Mouse (Mus musculus): ENCODE results near the gene Cdk8. TPM values are rescaled to one million over a fixed set of nuclear protein-coding genes. Genes with fewer than 3 reads are reported as not detected.

Cdk8 gene
- total RNA-seq, 2 experiments from 2014 or later = 40.7 to 44.5 TPM

- TF ChIP-seq CTCF (conservative IDR thresholded peaks at IDR 0.05) = no peak
- Histone ChIP-seq H3K4me3 (no peak overlapping the region), H3K27ac (no peak overlapping the region)
- no peak for DNase-seq (ENCODE audit: low spot score in 2 of 2)
These were observed 121.0 kb downstream of the Cdk8 start for GRCm38 (mm10) chr5:146352006-146352405.

Other genes with a start within 250 kb of the Cdk8 start
- not detected for gene Cyp3a25, start 221.6 kb upstream of the Cdk8 start, total RNA-seq (2021)
- gene Cyp3a59, start 152.0 kb upstream of the Cdk8 start, total RNA-seq (2021) = not detected
- not detected for gene Gm5565, start 70.7 kb upstream of the Cdk8 start, total RNA-seq (2021)
- gene Gm6309, start 60.5 kb upstream of the Cdk8 start, total RNA-seq (2021) = not detected
- 1 to 10 TPM; 1.2 to 1.6 TPM for gene 1700001J03Rik, start 45.9 kb upstream of the Cdk8 start, total RNA-seq (2021)
- gene Rnf6, start 9.7 kb upstream of the Cdk8 start, total RNA-seq (2021) = 10 to 100 TPM; 64.6 to 70.8 TPM
- gene Wasf3, start 153.8 kb downstream of the Cdk8 start, total RNA-seq (2021) = 100 to 1,000 TPM; 103 to 107 TPM